Mouse (Mus musculus): ENCODE measurements at regions not wholly inside any gene's neighbourhood (a gene's known extent, or its start where the extent isn't known, plus 50 kb on each side); places are given as distances from the start of the nearest gene placed in this dataset.

GRCm38 (mm10) chr7:94548332-94548731 lies 1468.7 kb downstream of the Fam181b start:
- TF ChIP-seq CTCF (IDR thresholded peaks at IDR 0.05; ENCODE audit: low read depth, low read length) (no peak), POLR2A (IDR thresholded peaks at IDR 0.05; ENCODE audit: extremely low read depth, insufficient read depth, low read length) (no peak)

Measured in liver, adult 2 months (tissue).